ENCODE assay signal across 17 mouse cellular contexts in the genomic region with DNA sequence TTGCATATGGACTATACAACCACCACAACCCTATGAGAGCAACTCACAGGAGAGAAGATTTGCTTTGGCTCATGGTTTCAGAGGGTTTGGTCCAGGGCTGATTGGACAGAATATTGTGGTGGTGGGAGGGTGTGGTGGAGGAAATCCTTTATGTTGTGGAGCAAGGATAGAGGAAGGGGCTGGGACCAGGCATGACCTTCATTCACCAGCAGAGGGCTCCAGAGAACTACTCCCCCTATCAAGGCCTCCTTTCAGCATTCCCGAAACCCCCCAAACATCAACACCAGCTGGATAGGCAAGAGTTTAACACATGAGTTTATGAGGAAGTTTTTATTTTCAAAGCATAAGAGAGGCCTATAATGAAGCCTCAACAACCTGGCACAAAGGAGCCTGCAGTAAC.
DNase-seq lines count a peak whose midpoint lies in the region; ATAC-seq and TF ChIP-seq lines count a peak whose summit lies in the region.
"Had no signal": no experiment of that assay in that cellular context is flagged by ENCODE, and none has a peak within 500 bp of the region (broad histone marks: within the 10 kb centered on the region; RNA-seq: fewer than 3 reads in every experiment).

No protein-coding gene starts in this region.

- no peak overlapping the region for H3K9ac ChIP-seq in intestine, postnatal 0 days (ENCODE audit: low read depth, low read length)
- H3K9ac ChIP-seq in intestine, embryonic 16.5 days (ENCODE audit: low read depth, low read length): no peak overlapping the region
- H3K9ac ChIP-seq in midbrain, postnatal 0 days (replicated peaks; ENCODE audit: low read length, poor library complexity, severe bottlenecking): no peak overlapping the region
- no peak overlapping the region for H3K9ac ChIP-seq in midbrain, embryonic 14.5 days (replicated peaks; ENCODE audit: low read length)
- H3K9ac ChIP-seq in stomach, postnatal 0 days (ENCODE audit: low read length): no peak overlapping the region
- no peak overlapping the region for H3K9ac ChIP-seq in intestine, embryonic 15.5 days
- H3K9ac ChIP-seq: hindbrain, embryonic 13.5 days; kidney, embryonic 15.5 days had no signal

- H3K27ac ChIP-seq in intestine, postnatal 0 days (ENCODE audit: low read depth, low read length): no peak overlapping the region
- no peak overlapping the region for H3K27ac ChIP-seq in intestine, embryonic 16.5 days (ENCODE audit: low read length)
- H3K27ac ChIP-seq in midbrain, postnatal 0 days (ENCODE audit: low read depth, low read length): no peak overlapping the region
- no peak overlapping the region for H3K27ac ChIP-seq in midbrain, embryonic 14.5 days (replicated peaks; ENCODE audit: low read depth, low read length)
- no peak overlapping the region for H3K27ac ChIP-seq in stomach, postnatal 0 days (replicated peaks)
- no peak overlapping the region for H3K27ac ChIP-seq in intestine, embryonic 15.5 days
- H3K27ac ChIP-seq: hindbrain, embryonic 13.5 days; kidney, embryonic 15.5 days had no signal

- TF ChIP-seq EP300 in stomach, postnatal 0 days (optimal IDR thresholded peaks at IDR 0.05): no peak

- no peak for DNase-seq in midbrain, postnatal 0 days (ENCODE audit: low spot score)
- no peak for DNase-seq in midbrain, embryonic 14.5 days
- DNase-seq in ZHBTc4 (ENCODE audit: low read depth, low spot score): peak; percentile 23
- DNase-seq in stomach, postnatal 0 days (ENCODE audit: low spot score): no peak
- DNase-seq in ovary, postnatal 14 days (ENCODE audit: low spot score): no peak
- DNase-seq: cerebellum, postnatal 36 days; layer of hippocampus, adult 9-11 months; lung, postnatal 10 days; thymus, adult 2 months had no signal

- peak; percentile 50 for TF ChIP-seq CTCF in intestine, postnatal 0 days (IDR thresholded peaks at IDR 0.05; ENCODE audit: low read depth)
- TF ChIP-seq CTCF in midbrain, postnatal 0 days (IDR thresholded peaks at IDR 0.05): peak; percentile 27
- TF ChIP-seq CTCF in stomach, postnatal 0 days (IDR thresholded peaks at IDR 0.05; ENCODE audit: low read depth): peak; percentile 40

- H3K4me3 ChIP-seq in intestine, postnatal 0 days (ENCODE audit: low read depth, low read length): no peak overlapping the region
- no peak overlapping the region for H3K4me3 ChIP-seq in intestine, embryonic 16.5 days (ENCODE audit: low read length)
- no peak overlapping the region for H3K4me3 ChIP-seq in midbrain, postnatal 0 days (ENCODE audit: low read depth, low read length)
- no peak overlapping the region for H3K4me3 ChIP-seq in midbrain, embryonic 14.5 days (replicated peaks; ENCODE audit: low read depth, low read length)
- H3K4me3 ChIP-seq in stomach, postnatal 0 days (ENCODE audit: low read depth, low read length): no peak overlapping the region
- H3K4me3 ChIP-seq in intestine, embryonic 15.5 days (replicated peaks): no peak overlapping the region
- H3K4me3 ChIP-seq: hindbrain, embryonic 13.5 days; kidney, embryonic 15.5 days had no signal

- H3K4me2 ChIP-seq in intestine, postnatal 0 days (replicated peaks; ENCODE audit: low read depth): no peak overlapping the region
- H3K4me2 ChIP-seq in intestine, embryonic 16.5 days (ENCODE audit: low read depth, low read length): no peak overlapping the region
- no peak overlapping the region for H3K4me2 ChIP-seq in midbrain, postnatal 0 days (ENCODE audit: low read depth, low read length, poor library complexity, severe bottlenecking)
- H3K4me2 ChIP-seq in midbrain, embryonic 14.5 days (ENCODE audit: low read length): no peak overlapping the region
- H3K4me2 ChIP-seq in stomach, postnatal 0 days (replicated peaks; ENCODE audit: low read depth): no peak overlapping the region
- H3K4me2 ChIP-seq in intestine, embryonic 15.5 days (replicated peaks): no peak overlapping the region
- H3K4me2 ChIP-seq: heart, embryonic 11.5 days; hindbrain, embryonic 13.5 days; kidney, embryonic 15.5 days had no signal

- H3K27me3 ChIP-seq in intestine, postnatal 0 days (replicated peaks; ENCODE audit: control insufficient read depth, insufficient read depth, low read length): no peaks in the 10 kb centered on the region
- no peaks in the 10 kb centered on the region for H3K27me3 ChIP-seq in intestine, embryonic 16.5 days (replicated peaks; ENCODE audit: control insufficient read depth, insufficient read depth, low read length)
- H3K27me3 ChIP-seq in midbrain, postnatal 0 days (ENCODE audit: insufficient read depth, low read length): no peaks in the 10 kb centered on the region
- no peaks in the 10 kb centered on the region for H3K27me3 ChIP-seq in midbrain, embryonic 14.5 days (ENCODE audit: control insufficient read depth, insufficient read depth, low read length)
- H3K27me3 ChIP-seq in stomach, postnatal 0 days (ENCODE audit: control insufficient read depth, insufficient read depth, low read length): no peaks in the 10 kb centered on the region
- no peaks in the 10 kb centered on the region for H3K27me3 ChIP-seq in intestine, embryonic 15.5 days (replicated peaks)
- H3K27me3 ChIP-seq: hindbrain, embryonic 13.5 days; kidney, embryonic 15.5 days had no signal

- WGBS in intestine, postnatal 0 days: 55% methylated on average over 1 of the region's 1 CpGs
- 71% methylated on average over 1 of the region's 1 CpGs for WGBS in intestine, embryonic 16.5 days
- 65% methylated on average over 1 of the region's 1 CpGs for WGBS in midbrain, postnatal 0 days
- WGBS in midbrain, embryonic 14.5 days: 65% methylated on average over 1 of the region's 1 CpGs
- WGBS in stomach, postnatal 0 days: 62% methylated on average over 1 of the region's 1 CpGs
- 77% methylated on average over 1 of the region's 1 CpGs for WGBS in intestine, embryonic 15.5 days

- H3K36me3 ChIP-seq in intestine, postnatal 0 days (ENCODE audit: control insufficient read depth, insufficient read depth): no peaks in the 10 kb centered on the region
- no peaks in the 10 kb centered on the region for H3K36me3 ChIP-seq in intestine, embryonic 16.5 days (ENCODE audit: control insufficient read depth, insufficient read depth, low read length)
- no peaks in the 10 kb centered on the region for H3K36me3 ChIP-seq in midbrain, postnatal 0 days (ENCODE audit: insufficient read depth, low read length)
- no peaks in the 10 kb centered on the region for H3K36me3 ChIP-seq in midbrain, embryonic 14.5 days (ENCODE audit: control insufficient read depth, insufficient read depth, low read length)
- no peaks in the 10 kb centered on the region for H3K36me3 ChIP-seq in stomach, postnatal 0 days (ENCODE audit: control insufficient read depth, insufficient read depth, low read length)
- H3K36me3 ChIP-seq in intestine, embryonic 15.5 days: no peaks in the 10 kb centered on the region
- H3K36me3 ChIP-seq: G1E; hindbrain, embryonic 13.5 days; kidney, embryonic 15.5 days had no signal

- no peak for ATAC-seq in intestine, postnatal 0 days
- no peak for ATAC-seq in intestine, embryonic 16.5 days
- ATAC-seq in midbrain, postnatal 0 days (ENCODE audit: low FRiP score): no peak
- ATAC-seq in midbrain, embryonic 14.5 days (ENCODE audit: low FRiP score, low TSS enrichment): no peak
- no peak for ATAC-seq in stomach, postnatal 0 days (ENCODE audit: low FRiP score, low TSS enrichment)
- no peak for ATAC-seq in intestine, embryonic 15.5 days
- ATAC-seq: midbrain, embryonic 16.5 days had no signal

- H3K9me3 ChIP-seq in intestine, postnatal 0 days (ENCODE audit: control insufficient read depth): no peaks in the 10 kb centered on the region
- H3K9me3 ChIP-seq in intestine, embryonic 16.5 days (ENCODE audit: control insufficient read depth, low read length): no peaks in the 10 kb centered on the region
- H3K9me3 ChIP-seq in midbrain, postnatal 0 days (ENCODE audit: low read length): no peaks in the 10 kb centered on the region
- no peaks in the 10 kb centered on the region for H3K9me3 ChIP-seq in midbrain, embryonic 14.5 days (ENCODE audit: control insufficient read depth, low read length)
- no peaks in the 10 kb centered on the region for H3K9me3 ChIP-seq in stomach, postnatal 0 days (ENCODE audit: control insufficient read depth, low read length)
- no peaks in the 10 kb centered on the region for H3K9me3 ChIP-seq in intestine, embryonic 15.5 days
- H3K9me3 ChIP-seq: hindbrain, embryonic 13.5 days; kidney, embryonic 15.5 days had no signal

- H3K4me1 ChIP-seq in intestine, postnatal 0 days (replicated peaks; ENCODE audit: control insufficient read depth, insufficient read depth, low read length): no peaks in the 10 kb centered on the region
- no peaks in the 10 kb centered on the region for H3K4me1 ChIP-seq in intestine, embryonic 16.5 days (ENCODE audit: control insufficient read depth, insufficient read depth, low read length)
- no peaks in the 10 kb centered on the region for H3K4me1 ChIP-seq in midbrain, postnatal 0 days (ENCODE audit: insufficient read depth, low read length)
- H3K4me1 ChIP-seq in midbrain, embryonic 14.5 days (ENCODE audit: control insufficient read depth, insufficient read depth, low read length): no peaks in the 10 kb centered on the region
- no peaks in the 10 kb centered on the region for H3K4me1 ChIP-seq in stomach, postnatal 0 days (replicated peaks; ENCODE audit: control insufficient read depth, insufficient read depth)
- H3K4me1 ChIP-seq in intestine, embryonic 15.5 days (replicated peaks): no peaks in the 10 kb centered on the region
- H3K4me1 ChIP-seq: hindbrain, embryonic 13.5 days; kidney, embryonic 15.5 days had no signal
